Mouse (Mus musculus) embryonic fibroblast, embryonic 13.5 days (primary cell): Measurements from ENCODE around the gene Stk38l.

Experiments
- CTCF ChIP-seq: IDR thresholded peaks from 2 replicates; pipeline ENCODE4 v1.5.1; 2011; ENCODE audit warnings: mild to moderate bottlenecking, control low read depth, low read length, moderate library complexity, borderline replicate concordance; ENCODE audit not compliant: insufficient read depth
- POLR2A ChIP-seq: IDR thresholded peaks from 2 replicates; pipeline ENCODE4 v1.6.1; 2011; ENCODE audit warnings: low read depth, mild to moderate bottlenecking, control low read depth, low read length, moderate library complexity

DNA sequence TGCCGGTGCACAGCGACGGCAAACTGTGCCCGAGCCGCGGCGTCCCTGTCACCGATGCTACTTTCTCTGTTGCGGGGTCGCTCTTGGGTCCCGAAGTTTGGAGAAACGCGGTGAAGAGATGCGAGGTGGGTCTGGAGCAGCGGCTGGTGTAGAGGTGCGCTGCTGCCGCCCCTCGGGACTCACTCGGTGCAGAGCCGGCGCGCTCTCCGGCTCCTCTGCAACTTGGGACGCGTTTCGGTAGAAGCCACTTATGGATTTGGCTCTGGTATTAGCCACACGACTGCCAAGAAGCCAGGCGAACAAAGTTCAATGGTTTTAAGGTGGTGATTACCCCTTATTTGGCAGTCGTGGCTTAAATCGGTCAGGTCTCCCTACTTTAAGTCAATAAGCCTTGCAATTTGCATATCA is 593 bp downstream of the Stk38l start:
- no peak for TF ChIP-seq POLR2A
- TF ChIP-seq CTCF, result no peak
